Mouse (Mus musculus) kidney, postnatal 10 days (tissue): ENCODE results near the gene Ptprcap.
A peak's percentile ranks its signal among the peaks of the same experiment; 100 is the strongest.

Experiments
- DNase-seq: peaks from one replicate; pipeline ENCODE4 v3.0.0; 2021; ENCODE audit warnings: mixed read lengths

Ptprcap gene

GRCm38 (mm10) chr19:4196048-4196447, 42.6 kb downstream of the Ptprcap start:
- no peak for DNase-seq

GRCm38 (mm10) chr19:4196548-4196947, 43.1 kb downstream of the Ptprcap start:
- peak; percentile 54 for DNase-seq

- DNase-seq = no peak
Observed at GRCm38 (mm10) chr19:4197180-4197579, 43.8 kb downstream of the Ptprcap start.

GRCm38 (mm10) chr19:4201291-4201909, 48.0 kb downstream of the Ptprcap start, which contains the start of gene Rad9a:
TSS of gene Rad9a (minus strand) at chr19:4201662.
- peak; percentile 98 for DNase-seq

GRCm38 (mm10) chr19:4202149-4202548, 48.7 kb downstream of the Ptprcap start:
- no peak for DNase-seq

GRCm38 (mm10) chr19:4203148-4203547, 49.7 kb downstream of the Ptprcap start:
- no peak for DNase-seq

GRCm38 (mm10) chr19:4203604-4204326, 50.4 kb downstream of the Ptprcap start:
- DNase-seq = no peak

- DNase-seq = no peak
Observed at GRCm38 (mm10) chr19:4204889-4205288, 51.5 kb downstream of the Ptprcap start.
